2 mouse cellular contexts compared by ENCODE assay signal in the genomic region with DNA sequence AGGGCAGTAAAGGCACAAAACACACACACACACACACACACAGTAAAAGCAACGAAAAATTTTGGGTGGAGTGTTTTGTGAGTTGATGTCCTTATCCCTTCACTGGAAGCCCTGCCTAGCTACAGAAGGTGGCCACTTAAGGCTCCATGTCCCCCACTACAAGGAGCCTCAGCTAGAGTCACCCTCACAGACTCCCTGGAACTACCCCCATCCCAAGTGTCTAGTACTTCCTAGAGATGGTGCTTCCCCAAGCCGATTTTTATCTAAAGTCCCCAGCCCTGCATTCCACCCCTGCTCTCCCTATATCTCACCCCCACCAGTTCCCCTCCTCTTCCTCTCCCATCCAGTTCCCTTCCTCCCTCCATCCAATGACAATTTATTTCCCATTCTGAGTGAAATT.
TF ChIP-seq lines count a peak whose summit lies in the region.

No protein-coding gene starts in this region.

TF ChIP-seq in CH12.LX, 34 proteins besides CTCF, POLR2A, EP300 and RAD21:
- TF ChIP-seq POLR2AphosphoS2 (IDR thresholded peaks at IDR 0.05; ENCODE audit: low read depth, low read length) (no peak), MYC (IDR thresholded peaks at IDR 0.05; ENCODE audit: low read depth, low read length) (no peak), CHD1 (IDR thresholded peaks at IDR 0.05; ENCODE audit: low read depth, low read length) (peak; percentile 82; the same call in 1 of the 2 replicates), HCFC1 (IDR thresholded peaks at IDR 0.05; ENCODE audit: low read depth, low read length) (0 out of 2 replicates have a peak, but pooled peaks have one; percentile 15)
TF ChIP-seq in CH12.LX: peak in this region for 2.

TF ChIP-seq in MEL, 35 proteins besides CTCF, POLR2A, EP300 and RAD21:
- TF ChIP-seq TAL1 (IDR thresholded peaks at IDR 0.05; ENCODE audit: low read length), result peak; percentile 52; the same call in 1 of the 2 replicates
- 0 out of 2 replicates have a peak, but pooled peaks have one; percentile 33 for TF ChIP-seq GATA1 (IDR thresholded peaks at IDR 0.05; ENCODE audit: low read depth, low read length)
- 0 out of 2 replicates have a peak, but pooled peaks have one; percentile 14 for TF ChIP-seq TCF12 (IDR thresholded peaks at IDR 0.05; ENCODE audit: low read depth, low read length)
- no peak for TF ChIP-seq ZNF384 (IDR thresholded peaks at IDR 0.05; ENCODE audit: low read depth, low read length)
- TF ChIP-seq RCOR1 (IDR thresholded peaks at IDR 0.05; ENCODE audit: low read depth, low read length), result no peak
- no peak for TF ChIP-seq GABPA (IDR thresholded peaks at IDR 0.05; ENCODE audit: low read depth, low read length)
- TF ChIP-seq CHD2 (IDR thresholded peaks at IDR 0.05; ENCODE audit: low read length), result no peak
- TF ChIP-seq CHD1 (IDR thresholded peaks at IDR 0.05; ENCODE audit: low read depth, low read length), result no peak
- TF ChIP-seq POLR2AphosphoS5 (IDR thresholded peaks at IDR 0.05; ENCODE audit: borderline replicate concordance, low read depth, low read length), result no peak
- TF ChIP-seq ELF1 (IDR thresholded peaks at IDR 0.05; ENCODE audit: low read depth, low read length), result no peak
